Mouse (Mus musculus) midbrain, embryonic 10.5 days (tissue): ENCODE data around the gene Rab12. TPM values are rescaled to one million over a fixed set of nuclear protein-coding genes. Genes with fewer than 3 reads are reported as not detected.

Source experiments
- DNase-seq: peaks from one replicate; pipeline ENCODE4 v3.0.0-alpha.2; 2017; ENCODE audit warnings: low spot score
- H3K27ac ChIP-seq: fragments of 300-500 bp; sonication (generic); replicated peaks from 2 replicates; pipeline ENCODE4 v1.5.1; 2016; ENCODE audit warnings: mild to moderate bottlenecking
- H3K27me3 ChIP-seq: fragments of 300-500 bp; sonication (generic); 2 replicates; pipeline ENCODE4 v1.6.1; 2016; ENCODE audit warnings: low read depth, mild to moderate bottlenecking; ENCODE audit not compliant: poor library complexity, severe bottlenecking
- H3K36me3 ChIP-seq: fragments of 300-500 bp; sonication (generic); 2 replicates; pipeline ENCODE4 v1.6.1; 2016; ENCODE audit warnings: mild to moderate bottlenecking, moderate library complexity
- H3K4me1 ChIP-seq: fragments of 300-500 bp; sonication (generic); 2 replicates; pipeline ENCODE4 v1.6.1; 2016
- H3K4me3 ChIP-seq: fragments of 300-500 bp; sonication (generic); 2 replicates; pipeline ENCODE4 v1.5.1; 2016; ENCODE audit warnings: mild to moderate bottlenecking, moderate library complexity
- H3K9me3 ChIP-seq: fragments of 300-500 bp; sonication (generic); replicated peaks from 2 replicates; pipeline ENCODE4 v1.6.1; 2016; ENCODE audit warnings: mild to moderate bottlenecking
- WGBS: fragments of 180-500 bp; shearing (Covaris S2); methylation state at CpG from one replicate; pipeline ENCODE4 v1.1.7; 2016; 5-methylcytosine and 5-hydroxymethylcytosine counted together
- polyA plus RNA-seq: library from polyadenylated mRNA; unstranded; fragments of >200 nt; fragmentation: Nextera tagmentation; extraction: Ambion mirVana; gene quantifications from 2 replicates; pipeline ENCODE4 v1.2.1, GENCODE M21; 2016

Rab12 gene
- polyA plus RNA-seq, 1 experiment from 2014 or later, result 24.6 TPM

DNA sequence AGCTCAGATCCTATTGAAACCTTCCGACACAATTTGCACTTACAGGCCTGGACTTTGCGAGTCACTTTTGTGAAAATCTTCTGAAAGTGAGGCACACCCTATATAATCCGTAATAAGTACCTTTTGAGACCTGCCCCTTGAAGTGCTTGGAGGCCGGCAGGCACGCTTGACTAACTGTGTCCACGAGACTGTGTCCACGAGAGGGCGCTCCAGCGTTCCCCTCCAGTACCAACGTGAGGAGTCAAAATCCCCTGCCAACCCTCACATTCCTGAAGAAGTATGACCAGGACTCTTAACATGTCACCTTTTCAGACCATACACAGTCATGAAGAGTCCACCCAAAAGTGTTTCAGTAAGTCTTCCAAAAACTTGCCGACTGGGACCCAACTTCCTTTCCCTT lies 68.4 kb downstream of the Rab12 start:
- H3K4me3 ChIP-seq, result peak overlapping the region; percentile 98

DNA sequence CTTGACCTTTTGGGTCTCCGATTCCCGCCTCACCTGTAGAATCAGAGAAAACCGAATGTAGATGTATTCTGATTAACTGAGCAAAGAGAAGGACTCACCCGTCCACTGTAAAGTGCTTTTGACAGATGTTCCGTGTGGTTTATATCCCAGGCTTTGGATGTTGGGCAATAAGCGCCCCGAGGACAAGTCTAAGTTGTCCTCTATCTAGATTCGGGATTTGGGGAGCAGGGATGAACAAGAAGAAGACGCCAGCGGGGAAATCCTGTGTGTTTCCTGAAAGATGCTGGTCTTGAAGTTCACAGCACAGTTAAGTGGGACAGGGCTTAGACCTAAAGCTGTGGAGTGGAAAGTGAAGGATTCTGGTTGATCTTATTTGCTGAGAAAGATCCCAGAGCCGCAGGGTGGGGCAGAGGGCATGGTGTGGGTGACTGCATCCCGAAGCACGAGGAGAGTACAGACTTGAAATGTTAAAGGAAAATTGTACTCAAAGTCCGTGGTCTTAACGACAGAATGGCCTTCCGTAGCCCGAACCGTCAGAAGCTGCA lies 68.9 kb downstream of the Rab12 start:
- Histone ChIP-seq H3K4me3 (peak overlapping the region; percentile 98), H3K27me3 (peaks cover 18% of the 10 kb centered on the region; the same call in 1 of the 2 replicates), H3K36me3 (peaks cover 4% of the 10 kb centered on the region; the same call in 1 of the 2 replicates), H3K9me3 (no peaks in the 10 kb centered on the region), H3K4me1 (peaks cover 65% of the 10 kb centered on the region), H3K27ac (peak overlapping the region; percentile 98)
- DNase-seq, result peak; percentile 32
- WGBS, result 3% methylated on average over 18 of the region's 18 CpGs

More for the DNA sequence above, 68.4 kb downstream of the Rab12 start:
- Histone ChIP-seq H3K27me3 (peaks cover 18% of the 10 kb centered on the region; the same call in 1 of the 2 replicates), H3K4me1 (peaks cover 60% of the 10 kb centered on the region), H3K9me3 (no peaks in the 10 kb centered on the region), H3K36me3 (peaks cover 4% of the 10 kb centered on the region; the same call in 1 of the 2 replicates), H3K27ac (no peak overlapping the region)
- WGBS, result 2% methylated on average over 11 of the region's 11 CpGs
- peak; percentile 91 for DNase-seq

DNA sequence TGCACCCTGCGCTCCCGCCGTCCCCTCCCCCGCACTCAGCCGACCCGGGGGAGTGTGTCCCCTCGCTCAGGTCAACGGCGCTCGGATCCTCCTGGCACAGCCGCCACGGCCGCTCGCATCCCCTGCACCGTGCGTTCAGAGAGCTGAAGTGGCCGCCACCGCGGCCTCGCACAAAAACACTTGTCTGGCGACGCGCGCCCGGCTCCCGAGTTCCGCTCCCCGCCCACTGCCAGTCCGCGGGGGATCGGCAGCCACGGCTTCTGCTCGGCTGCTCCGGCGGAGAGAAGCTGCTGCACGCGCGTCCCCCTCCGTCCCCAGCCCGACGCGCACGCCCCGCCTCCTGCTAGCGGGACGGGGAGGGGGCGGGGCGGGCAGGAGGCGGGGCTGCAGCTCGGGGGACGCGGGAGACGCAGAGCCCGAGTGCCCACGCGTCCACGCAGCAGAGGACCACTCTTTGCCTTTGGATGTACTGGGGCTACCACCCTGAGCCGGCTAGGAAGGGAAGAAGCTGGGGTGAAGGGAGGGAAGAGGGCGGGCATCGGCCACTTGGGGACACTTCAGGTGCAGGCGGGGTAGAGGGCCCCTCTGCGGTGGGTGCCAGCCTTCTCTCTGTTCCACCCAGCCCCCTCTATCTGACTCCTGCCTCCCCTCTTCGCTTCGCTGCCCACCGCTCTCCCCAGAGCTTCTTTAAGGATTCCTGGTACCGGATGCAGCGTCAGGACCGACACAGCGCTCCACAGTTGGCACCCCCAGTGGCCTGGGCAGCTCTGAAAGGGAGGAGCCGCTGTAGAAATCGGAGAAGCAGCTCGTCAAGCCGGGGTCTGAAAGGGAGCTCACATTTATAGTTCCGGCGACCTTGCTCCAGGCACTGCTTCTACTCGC lies 69.8 kb downstream of the Rab12 start, which contains the start of gene Mtcl1:
TSS of gene Mtcl1 (minus strand) at position 291 of the 882 bp plus-strand sequence.
- Histone ChIP-seq H3K27me3 (peaks cover 18% of the 10 kb centered on the region; the same call in 1 of the 2 replicates), H3K9me3 (no peaks in the 10 kb centered on the region), H3K36me3 (peaks cover 4% of the 10 kb centered on the region; the same call in 1 of the 2 replicates), H3K4me3 (peak within 1 kb of the TSS; percentile 98), H3K4me1 (peaks cover 74% of the 10 kb centered on the region), H3K27ac (peak within 1 kb of the TSS; percentile 98)
- DNase-seq, result peak; percentile 88
- under 1% methylated on average over 76 of the region's 76 CpGs for WGBS

DNA sequence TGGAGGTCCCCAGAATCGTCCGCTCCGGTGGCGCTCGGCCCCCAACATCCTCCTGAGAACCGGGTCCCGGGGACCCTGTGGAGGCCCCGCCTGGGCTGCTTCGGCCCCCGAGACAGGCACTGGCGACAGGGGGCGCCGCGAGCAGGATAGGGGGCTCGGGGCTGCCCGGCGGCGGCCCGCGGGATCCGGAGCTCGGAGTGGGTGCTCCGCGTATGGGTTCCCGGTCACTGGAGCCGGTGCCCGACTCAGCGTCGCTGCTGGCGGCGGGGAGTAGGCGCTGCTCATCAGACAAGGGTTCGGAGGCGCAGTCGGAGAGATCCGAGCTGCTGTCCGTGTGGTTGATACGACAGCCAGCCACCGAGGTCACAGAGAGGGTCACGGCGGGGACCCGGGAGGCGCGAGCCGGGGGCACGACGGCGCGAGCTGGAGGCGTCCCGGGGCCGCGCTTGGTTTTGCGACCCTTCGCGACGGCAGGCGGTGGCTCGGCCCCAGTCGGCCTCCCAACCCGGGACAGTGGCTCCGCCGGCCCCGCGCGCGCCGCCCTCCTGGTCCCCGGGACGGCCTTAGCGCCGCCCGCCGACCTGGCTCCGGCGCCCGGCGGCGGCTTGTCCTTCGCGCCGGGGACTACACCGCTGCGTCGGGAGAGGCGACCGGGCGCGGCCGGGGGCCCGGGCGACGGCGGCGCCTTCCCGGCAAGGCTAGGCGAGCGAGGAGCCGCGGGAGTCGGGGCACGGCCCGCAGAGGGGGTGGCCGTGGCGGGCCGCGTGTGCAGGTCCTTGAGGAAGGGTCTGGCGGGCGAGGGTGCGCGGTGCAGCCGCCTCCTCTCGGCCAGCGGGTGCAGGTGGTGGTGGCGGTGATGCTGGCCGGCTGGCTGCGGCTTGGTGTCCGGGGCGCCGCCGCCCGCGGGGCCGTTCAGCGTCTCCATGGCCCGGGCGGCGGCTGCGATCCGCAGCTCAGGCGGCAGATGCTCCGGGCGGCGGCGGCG lies 70.8 kb downstream of the Rab12 start:
- no peaks in the 10 kb centered on the region for H3K9me3 ChIP-seq
- peak; percentile 69 for DNase-seq
- H3K4me3 ChIP-seq, result peak overlapping the region; percentile 98
- peaks cover 84% of the 10 kb centered on the region for H3K4me1 ChIP-seq
- peaks cover 4% of the 10 kb centered on the region; the same call in 1 of the 2 replicates for H3K36me3 ChIP-seq
- H3K27ac ChIP-seq, result peak overlapping the region; percentile 98
- WGBS, result under 1% methylated on average over 133 of the region's 136 CpGs
- peaks cover 18% of the 10 kb centered on the region; the same call in 1 of the 2 replicates for H3K27me3 ChIP-seq

DNA sequence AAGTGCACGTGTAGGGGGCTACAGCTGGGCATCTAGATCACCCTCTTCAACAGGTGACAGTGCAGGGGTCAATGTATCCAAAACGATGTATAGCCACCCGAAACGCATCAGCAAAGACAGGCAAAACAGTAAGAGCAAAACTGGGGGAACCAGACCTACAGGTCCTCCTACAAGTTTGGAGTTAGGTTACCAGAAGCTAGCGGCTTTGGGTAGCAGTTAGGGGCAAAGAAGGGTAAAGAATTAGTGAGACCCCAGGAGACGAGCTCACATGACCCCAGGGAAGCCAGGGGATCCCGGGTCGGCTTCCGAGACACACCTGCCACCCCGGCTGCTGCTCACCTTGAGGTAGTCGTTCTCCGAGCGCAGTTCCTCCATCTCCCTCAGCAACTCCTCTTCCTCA lies 71.6 kb downstream of the Rab12 start:
- H3K4me3 ChIP-seq, result peak overlapping the region; percentile 98
- H3K27me3 ChIP-seq, result peaks cover 17% of the 10 kb centered on the region; the same call in 1 of the 2 replicates
- H3K27ac ChIP-seq, result peak overlapping the region; percentile 98
- no peaks in the 10 kb centered on the region for H3K9me3 ChIP-seq
- 1% methylated on average over 13 of the region's 13 CpGs for WGBS
- peak; percentile 15 for DNase-seq
- peaks cover 4% of the 10 kb centered on the region; the same call in 1 of the 2 replicates for H3K36me3 ChIP-seq
- peaks cover 87% of the 10 kb centered on the region for H3K4me1 ChIP-seq

DNA sequence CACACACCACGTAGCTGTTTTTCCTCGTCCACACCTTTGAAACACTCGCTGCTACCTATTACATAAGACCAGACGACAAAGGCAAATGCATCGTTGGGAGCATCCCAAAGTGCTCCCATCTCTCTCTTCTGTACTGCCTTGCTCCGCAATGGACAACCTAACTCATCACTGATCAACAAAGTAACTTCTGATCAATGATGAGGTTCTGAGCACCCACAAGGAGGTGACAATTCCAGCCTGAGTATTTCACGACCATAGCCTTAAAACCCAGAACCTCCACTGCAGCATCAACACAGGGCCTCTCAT lies 72.6 kb downstream of the Rab12 start:
- Histone ChIP-seq H3K4me3 (peak overlapping the region; percentile 98), H3K4me1 (peaks cover 87% of the 10 kb centered on the region), H3K36me3 (peaks cover 4% of the 10 kb centered on the region), H3K9me3 (no peaks in the 10 kb centered on the region), H3K27ac (peak overlapping the region; percentile 98), H3K27me3 (peaks cover 7% of the 10 kb centered on the region; the same call in 1 of the 2 replicates)
- 19% methylated on average over 7 of the region's 7 CpGs for WGBS
- DNase-seq, result no peak

DNA sequence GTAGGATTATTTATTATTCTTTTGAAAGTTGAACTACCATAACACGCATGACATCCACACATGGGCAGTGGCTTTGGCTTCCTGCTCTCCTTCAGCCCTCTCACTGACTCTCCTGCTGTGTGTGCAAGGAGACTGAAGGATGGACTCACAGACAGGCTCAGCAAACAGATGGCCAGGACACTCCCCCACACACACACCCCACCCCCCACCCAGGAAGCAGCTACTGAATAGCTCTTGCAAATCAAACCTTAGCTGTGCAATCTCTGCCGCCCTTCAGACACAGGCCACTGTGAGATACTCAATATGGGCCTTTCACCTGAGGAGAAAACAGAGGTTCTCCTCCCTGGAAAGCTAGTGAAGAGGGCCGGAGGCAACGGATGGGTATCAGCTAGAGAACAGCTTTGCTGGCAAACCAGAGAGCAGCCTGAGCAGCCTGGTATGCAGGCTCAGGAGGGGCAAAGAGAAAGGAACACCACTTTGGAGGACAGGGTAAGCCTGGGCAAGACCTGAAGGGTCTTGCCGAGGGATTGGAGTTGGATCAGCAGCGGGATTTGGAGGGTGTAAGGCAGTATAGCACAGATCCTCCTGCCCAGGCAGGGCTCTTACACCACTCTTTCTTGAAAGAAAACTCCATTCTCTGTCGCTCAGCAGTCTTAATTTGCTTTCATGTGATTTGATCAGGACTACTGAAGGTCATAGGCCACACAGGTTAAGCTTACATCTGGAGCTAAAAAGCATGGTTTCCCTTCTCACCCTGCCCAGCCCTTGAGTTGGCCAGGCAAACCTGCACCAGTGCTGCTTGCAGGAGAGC lies 73.1 kb downstream of the Rab12 start:
- no peaks in the 10 kb centered on the region for H3K9me3 ChIP-seq
- peaks cover 6% of the 10 kb centered on the region; the same call in 1 of the 2 replicates for H3K27me3 ChIP-seq
- H3K27ac ChIP-seq, result peak overlapping the region; percentile 98
- H3K36me3 ChIP-seq, result peaks cover 4% of the 10 kb centered on the region
- H3K4me3 ChIP-seq, result peak overlapping the region; percentile 98
- H3K4me1 ChIP-seq, result peaks cover 87% of the 10 kb centered on the region
- peak; percentile 50 for DNase-seq
- 10% methylated on average over 7 of the region's 7 CpGs for WGBS

Other genes starting within 250 kb of the Rab12 start
- gene Mtcl1, start 70.0 kb downstream of the Rab12 start, polyA plus RNA-seq, result 45.9 and 65.2 TPM in 2 replicates
- gene Themis3, start 74.9 kb upstream of the Rab12 start, polyA plus RNA-seq, result not detected in 2 replicates